Mouse (Mus musculus) liver, adult 10 weeks (tissue): ENCODE measurements around the gene Fam227b. TPM values are rescaled to one million over a fixed set of nuclear protein-coding genes. Genes with fewer than 3 reads are reported as not detected.

ENCODE experiments used
- polyA plus RNA-seq: library from polyadenylated mRNA; stranded (reverse); fragments of 350-450 nt; fragmentation: Illumina TruSeq; extraction: RNeasy Lipid Tissue Mini Kit (QIAGEN cat#74804); gene quantifications from one replicate; pipeline ENCODE4 v1.2.3, GENCODE M21; 2014; ENCODE audit warnings: low read depth, low replicate concordance

The Fam227b gene
- polyA plus RNA-seq, result not detected

GRCm38 (mm10) chr2:126151855-126152571 lies at the start of gene Fam227b, which contains the start of gene Dtwd1:
Gene Fam227b, minus strand, starts transcription at chr2:126152004.
Gene Dtwd1, plus strand, starts transcription at chr2:126152141.

GRCm38 (mm10) chr2:126034379-126035005 lies 117.3 kb downstream of the Fam227b start, which contains the start of gene Fgf7:
Gene Fgf7, plus strand, starts transcription at chr2:126034658.

Other genes starting within 250 kb of the Fam227b start
- not detected for gene Fgf7, start 117.3 kb downstream of the Fam227b start, polyA plus RNA-seq
- gene Dtwd1, start 137 bp upstream of the Fam227b start, polyA plus RNA-seq, result 9.9 TPM
- gene Gm17555, start 63.1 kb upstream of the Fam227b start, polyA plus RNA-seq, result not detected